Mouse (Mus musculus) myocyte (in vitro differentiated cells): ENCODE results near the gene Rffl.

Source experiments
- CEBPB ChIP-seq: IDR thresholded peaks from 2 replicates; pipeline ENCODE4 v1.6.1; 2011; ENCODE audit warnings: mild to moderate bottlenecking, moderate library complexity; ENCODE audit not compliant: poor library complexity, insufficient read depth, severe bottlenecking
- E2F4 ChIP-seq: IDR thresholded peaks from one replicate; pipeline ENCODE4 v1.6.1; 2011; ENCODE audit warnings: mild to moderate bottlenecking, control low read depth, moderate library complexity; ENCODE audit not compliant: insufficient read depth
- MAX ChIP-seq: IDR thresholded peaks from one replicate; pipeline ENCODE4 v1.6.1; 2011; ENCODE audit warnings: low read depth, mild to moderate bottlenecking, control low read depth
- MYOG ChIP-seq, 3 experiments: IDR thresholded peaks; one replicate each; pipeline ENCODE4 v1.6.1; 2011; ENCODE audit warnings: control low read depth in 2 of 3, low read depth in 2 of 3, mild to moderate bottlenecking in 2 of 3; ENCODE audit not compliant: insufficient read length in 2 of 3, control insufficient read depth in 1 of 3, insufficient read depth in 1 of 3
- POLR2A ChIP-seq: IDR thresholded peaks from one replicate; pipeline ENCODE4 v1.6.1; 2011; ENCODE audit warnings: low read depth, mild to moderate bottlenecking, control low read depth, moderate library complexity; ENCODE audit not compliant: insufficient read length
- TCF12 ChIP-seq: IDR thresholded peaks from one replicate; pipeline ENCODE4 v1.6.1; 2011; ENCODE audit warnings: mild to moderate bottlenecking, control low read depth; ENCODE audit not compliant: poor library complexity, insufficient read depth, severe bottlenecking
- USF1 ChIP-seq: IDR thresholded peaks from one replicate; pipeline ENCODE4 v1.6.1; 2011; ENCODE audit warnings: low read depth, mild to moderate bottlenecking, control low read depth, moderate library complexity

GRCm38 (mm10) chr11:82844771-82845414 lies 26.1 kb downstream of the Rffl start:
- no peak for TF ChIP-seq POLR2A
- TF ChIP-seq USF1 = no peak
- TF ChIP-seq MYOG (IDR thresholded peaks at IDR 0.05; ENCODE audit: control insufficient read depth in 1 of 3, insufficient read depth in 1 of 3, insufficient read length in 2 of 3, low read depth in 2 of 3) = no peak
- no peak for TF ChIP-seq TCF12
- TF ChIP-seq E2F4 = no peak
- TF ChIP-seq MAX = no peak
- no peak for TF ChIP-seq CEBPB
